15 mouse cellular contexts compared by ENCODE assay signal in genomic region chr11:97998898-97999608, GRCm38 (mm10). TPM values are rescaled to one million over a fixed set of nuclear protein-coding genes. Genes with fewer than 3 reads are reported as not detected.
DNase-seq lines count a peak whose midpoint lies in the region; TF ChIP-seq lines count a peak whose summit lies in the region.
"Had no signal": no experiment of that assay in that cellular context is flagged by ENCODE, and none has a peak within 500 bp of the region (broad histone marks: within the 10 kb centered on the region; RNA-seq: fewer than 3 reads in every experiment).

No protein-coding gene starts in this region.

- dilution Hi-C loops in CH12.LX (cut with MboI; ENCODE audit: extremely low pct_ligation_motif_present, extremely low pct_unique_long_range_greater_than_20kb, low sequenced_read_pairs): no loop called here

- H3K36me3 ChIP-seq in CH12.LX (replicated peaks in 1 of 2; ENCODE audit: control insufficient read depth in 1 of 2, insufficient read depth in 1 of 2, low read length in 1 of 2) (no peaks in the 10 kb centered on the region), myocyte (ENCODE audit: control insufficient read depth, insufficient read depth) (no peaks in the 10 kb centered on the region)
- H3K36me3 ChIP-seq: intestine, embryonic 15.5 days had no signal

- H3K4me2 ChIP-seq in CH12.LX (ENCODE audit: insufficient read depth, low read depth, poor library complexity, severe bottlenecking) (peak overlapping the region; percentile 69), myocyte (ENCODE audit: low read depth) (no peak overlapping the region)
- H3K4me2 ChIP-seq: intestine, embryonic 15.5 days had no signal

- TF ChIP-seq POLR2A in CH12.LX (IDR thresholded peaks at IDR 0.05; ENCODE audit: low read depth, low read length): peak; percentile 35; the same call in 1 of the 2 replicates
- peak; percentile 10 for TF ChIP-seq POLR2A in myocyte (IDR thresholded peaks at IDR 0.05; ENCODE audit: insufficient read length, low read depth)

- in situ Hi-C loops in CH12.LX (cut with MboI; ENCODE audit: low pct_ligation_motif_present, low pct_unique_long_range_greater_than_20kb, low sequenced_read_pairs): no loop called here

- no peaks in the 10 kb centered on the region for H3K27me3 ChIP-seq in CH12.LX (replicated peaks)
- no peaks in the 10 kb centered on the region for H3K27me3 ChIP-seq in myocyte (ENCODE audit: control insufficient read depth, insufficient read depth, insufficient read length)

- no peaks in the 10 kb centered on the region for H3K9me3 ChIP-seq in CH12.LX (replicated peaks; ENCODE audit: low read length)
- H3K9me3 ChIP-seq: intestine, embryonic 15.5 days; limb, embryonic 10.5 days; midbrain, embryonic 10.5 days had no signal

- H3ac ChIP-seq in myocyte (ENCODE audit: control insufficient read depth, insufficient read length): no peak overlapping the region

- peak overlapping the region; percentile 23 for H3K9ac ChIP-seq in CH12.LX (ENCODE audit: insufficient read depth, low read depth)
- H3K9ac ChIP-seq: intestine, embryonic 15.5 days had no signal

- peaks cover 42 to 85% of the 10 kb centered on the region in 2 experiments for H3K4me1 ChIP-seq in CH12.LX (ENCODE audit: control insufficient read depth in 1 of 2, insufficient read depth in 2 of 2)

- TF ChIP-seq CTCF in CH12.LX (conservative IDR thresholded peaks at IDR 0.05 in 1 of 2, IDR thresholded peaks at IDR 0.05 in 1 of 2; ENCODE audit: low read depth in 2 of 2, low read length in 2 of 2): no peak; a peak in 1 of 4 replicates

- H3K79me2 ChIP-seq in CH12.LX (replicated peaks; ENCODE audit: control insufficient read depth, extremely low read depth, insufficient read depth, poor library complexity, severe bottlenecking): no peaks in the 10 kb centered on the region
- H3K79me2 ChIP-seq in myocyte (ENCODE audit: control insufficient read depth, insufficient read depth): no peaks in the 10 kb centered on the region

- DNase-seq in lung, postnatal 25 days (ENCODE audit: low spot score): peak; percentile 59
- DNase-seq in lung, postnatal 14 days: no peak
- DNase-seq in CH12.LX (ENCODE audit: extremely low read depth): peak; percentile 98
- peak; percentile 93 for DNase-seq in thymus, postnatal 0 days (ENCODE audit: low spot score)
- DNase-seq in kidney, postnatal 14 days: no peak
- DNase-seq in retina, embryonic 14.5 days (ENCODE audit: low spot score): no peak
- DNase-seq in kidney, adult 9 months: no peak
- DNase-seq: heart, adult 2 months; heart, postnatal 4 days; right cerebral cortex, postnatal 4 days had no signal

- H3K4me3 ChIP-seq in CH12.LX (replicated peaks in 1 of 3; ENCODE audit: low read depth in 2 of 3, low read length in 2 of 3, poor library complexity in 1 of 3) (peak overlapping the region in 1 of 3 experiments; percentile 23), myocyte (no peak overlapping the region)
- H3K4me3 ChIP-seq: heart, adult 2 months; intestine, embryonic 15.5 days; limb, embryonic 10.5 days; midbrain, embryonic 10.5 days had no signal

- TF ChIP-seq RAD21 in CH12.LX (IDR thresholded peaks at IDR 0.05; ENCODE audit: low read depth, low read length): no peak; the same call in 1 of the 2 replicates

- TF ChIP-seq EP300 in CH12.LX (IDR thresholded peaks at IDR 0.05; ENCODE audit: low read length): peak; percentile 77

- H3K27ac ChIP-seq in CH12.LX (ENCODE audit: insufficient read depth, low read depth): peak overlapping the region; percentile 88
- H3K27ac ChIP-seq: heart, adult 2 months; intestine, embryonic 15.5 days; limb, embryonic 10.5 days; midbrain, embryonic 10.5 days had no signal

TF ChIP-seq in CH12.LX, 34 proteins besides CTCF, POLR2A, EP300 and RAD21 (continues in another document):
- TF ChIP-seq SIN3A (IDR thresholded peaks at IDR 0.05; ENCODE audit: low read length) (no peak; the same call in none of the 2 replicates), JUN (IDR thresholded peaks at IDR 0.05; ENCODE audit: insufficient read depth, low read depth, low read length) (peak; percentile 79), IRF4 (IDR thresholded peaks at IDR 0.05; ENCODE audit: low read depth, low read length) (no peak), MYC (IDR thresholded peaks at IDR 0.05; ENCODE audit: low read depth, low read length) (peak; percentile 63; the same call in 1 of the 2 replicates), RCOR1 (conservative IDR thresholded peaks at IDR 0.05; ENCODE audit: low read depth, low read length) (no peak), NRF1 (IDR thresholded peaks at IDR 0.05; ENCODE audit: low read depth, low read length) (0 out of 2 replicates have a peak, but pooled peaks have one; percentile 36), HCFC1 (IDR thresholded peaks at IDR 0.05; ENCODE audit: low read depth, low read length) (no peak), TBP (conservative IDR thresholded peaks at IDR 0.05; ENCODE audit: low read depth, low read length) (no peak; the same call in 1 of the 2 replicates), POLR2AphosphoS2 (IDR thresholded peaks at IDR 0.05; ENCODE audit: low read depth, low read length) (no peak; the same call in 1 of the 2 replicates), CHD2 (IDR thresholded peaks at IDR 0.05; ENCODE audit: low read length) (no peak), NELFE (IDR thresholded peaks at IDR 0.05; ENCODE audit: low read depth, low read length) (no peak), ETS1 (conservative IDR thresholded peaks at IDR 0.05; ENCODE audit: low read depth, low read length) (peak; percentile 99), TCF12 (IDR thresholded peaks at IDR 0.05; ENCODE audit: low read depth, low read length) (peak; percentile 80), GABPA (IDR thresholded peaks at IDR 0.05; ENCODE audit: insufficient replicate concordance, low read depth, low read length) (no peak), ZC3H11A (IDR thresholded peaks at IDR 0.05; ENCODE audit: low read depth, low read length) (no peak), MAX (IDR thresholded peaks at IDR 0.05; ENCODE audit: low read length) (peak; percentile 80; the same call in 1 of the 2 replicates)

TF ChIP-seq in myocyte, 11 proteins besides CTCF, POLR2A, EP300 and RAD21:
- TF ChIP-seq POLR2AphosphoS2 (IDR thresholded peaks at IDR 0.05; ENCODE audit: insufficient read length, low read depth) (peak; percentile 93), TCF12 (IDR thresholded peaks at IDR 0.05; ENCODE audit: insufficient read depth, poor library complexity, severe bottlenecking) (no peak), REST (IDR thresholded peaks at IDR 0.05; ENCODE audit: insufficient read depth, insufficient read length) (no peak), E2F4 (IDR thresholded peaks at IDR 0.05; ENCODE audit: insufficient read depth) (no peak), USF1 (IDR thresholded peaks at IDR 0.05; ENCODE audit: low read depth) (peak; percentile 17)

RNA-seq across cellular contexts. Expression of gene Arl5c, which starts 3.1 kb away (rescaled TPM):
- total RNA-seq in CH12.LX (2012; rRNA removed) (28.2 and 28.5 TPM in 2 replicates), CH12.LX (2014; rRNA removed) (32.2 and 33.1 TPM in 2 replicates)
- polyA plus RNA-seq in CH12.LX (2012; ENCODE audit: insufficient read length, low read depth) (36.1 and 45.5 TPM in 2 replicates), myocyte (2012; fragmentation: generic; extraction: Trizol) (2.1 TPM)
- polyA plus RNA-seq in thymus, postnatal 0 days (2015; fragmentation: Nextera tagmentation; extraction: Ambion mirVana): 201 and 211 TPM in 2 replicates

RNA-seq across cellular contexts. Expression of gene Plxdc1, which starts 12.8 kb away (rescaled TPM):
- 0.04 and 0.08 TPM in 2 replicates for total RNA-seq in CH12.LX (2012; rRNA removed)
- not detected in 2 replicates for total RNA-seq in CH12.LX (2014; rRNA removed)
- polyA plus RNA-seq in CH12.LX (2012; ENCODE audit: insufficient read length, low read depth): 0.16 TPM in 1 of 2 replicates, not detected in the other
- 2.7 TPM for polyA plus RNA-seq in myocyte (2012; fragmentation: generic; extraction: Trizol)
- polyA plus RNA-seq in thymus, postnatal 0 days (2015; fragmentation: Nextera tagmentation; extraction: Ambion mirVana): 36.6 and 42.0 TPM in 2 replicates
- polyA plus RNA-seq: limb, embryonic 10.5 days had no signal

RNA-seq across cellular contexts. Expression of gene Cacnb1, which starts 23.8 kb away (rescaled TPM):
- 0.46 and 0.55 TPM in 2 replicates for total RNA-seq in CH12.LX (2012; rRNA removed)
- total RNA-seq in CH12.LX (2014; rRNA removed): 0.12 TPM in 1 of 2 replicates, not detected in the other
- polyA plus RNA-seq in CH12.LX (2012; ENCODE audit: insufficient read length, low read depth): 0.36 and 0.59 TPM in 2 replicates
- polyA plus RNA-seq in myocyte (2012; fragmentation: generic; extraction: Trizol): 163 TPM
- 3.9 and 5.0 TPM in 2 replicates for polyA plus RNA-seq in thymus, postnatal 0 days (2015; fragmentation: Nextera tagmentation; extraction: Ambion mirVana)
- total RNA-seq: common myeloid progenitor, adult 5-6 weeks had no signal

RNA-seq across cellular contexts. Expression of gene Rpl19, which starts 27.5 kb away (rescaled TPM):
- 5,182 and 5,259 TPM in 2 replicates for total RNA-seq in CH12.LX (2012; rRNA removed)
- 3,446 and 3,465 TPM in 2 replicates for total RNA-seq in CH12.LX (2014; rRNA removed)
- 2,949 and 3,228 TPM in 2 replicates for polyA plus RNA-seq in CH12.LX (2012; ENCODE audit: insufficient read length, low read depth)
- 2,972 TPM for polyA plus RNA-seq in myocyte (2012; fragmentation: generic; extraction: Trizol)
- polyA plus RNA-seq in thymus, postnatal 0 days (2015; fragmentation: Nextera tagmentation; extraction: Ambion mirVana): 1,510 and 1,580 TPM in 2 replicates

RNA-seq across cellular contexts. Expression of gene Stac2, which starts 54.2 kb away (rescaled TPM):
- not detected in 2 replicates for total RNA-seq in CH12.LX (2012; rRNA removed)
- not detected in 2 replicates for total RNA-seq in CH12.LX (2014; rRNA removed)
- polyA plus RNA-seq in CH12.LX (2012; ENCODE audit: insufficient read length, low read depth): 0.07 and 0.11 TPM in 2 replicates
- polyA plus RNA-seq in myocyte (2012; fragmentation: generic; extraction: Trizol): 41.7 TPM
- polyA plus RNA-seq in thymus, postnatal 0 days (2015; fragmentation: Nextera tagmentation; extraction: Ambion mirVana): 0.23 and 0.45 TPM in 2 replicates
- total RNA-seq: common myeloid progenitor, adult 5-6 weeks had no signal

Comparison
In these comparisons a context has a peak if more than half of its experiments do, and no peak if none do; other contexts are left out.
1. DNase-seq: peak in lung, postnatal 25 days (single experiment), CH12.LX (single experiment) and thymus, postnatal 0 days (single experiment); none in lung, postnatal 14 days (single experiment), kidney, postnatal 14 days (single experiment), retina, embryonic 14.5 days (single experiment) and kidney, adult 9 months (single experiment).
2. RNA of gene Arl5c, which starts 3.1 kb away (polyA plus RNA-seq): 201 to 211 TPM in thymus, postnatal 0 days and 36.1 to 45.5 TPM in CH12.LX; 2.1 TPM in myocyte (single experiment); every median in the first group is over 10 times any median in the second.
3. RNA of gene Plxdc1, which starts 12.8 kb away (polyA plus RNA-seq): 36.6 to 42.0 TPM in thymus, postnatal 0 days; 2.7 TPM in myocyte (single experiment) and 0.16 TPM in CH12.LX; every median in the first group is over 10 times any median in the second.
4. RNA of gene Cacnb1, which starts 23.8 kb away (polyA plus RNA-seq): 163 TPM in myocyte (single experiment); 3.9 to 5.0 TPM in thymus, postnatal 0 days and 0.36 to 0.59 TPM in CH12.LX; every median in the first group is over 10 times any median in the second.